Mouse (Mus musculus) liver, embryonic 11.5 days (tissue): ENCODE data around the gene Ednra. TPM values are rescaled to one million over a fixed set of nuclear protein-coding genes. Genes with fewer than 3 reads are reported as not detected.

ENCODE experiments used
- ATAC-seq: fragments of 200-750 bp; cut with Nextera tagmentation; replicated peaks from 2 replicates; pipeline ENCODE4 v1.8.0; 2017; ENCODE audit warnings: moderate number of reproducible peaks, mild to moderate bottlenecking, moderate TSS enrichment, moderate library complexity; ENCODE audit not compliant: low FRiP score
- DNase-seq: peaks from one replicate; pipeline ENCODE4 v3.0.0-alpha.2; 2017; ENCODE audit warnings: low spot score
- H3K27ac ChIP-seq: fragments of 300-500 bp; sonication (generic); 2 replicates; pipeline ENCODE4 v1.5.1; 2014; ENCODE audit warnings: mild to moderate bottlenecking, low read depth, low read length, control low read depth
- H3K27me3 ChIP-seq: fragments of 300-500 bp; sonication (generic); replicated peaks from 2 replicates; pipeline ENCODE4 v1.6.1; 2014; ENCODE audit warnings: low read length, mixed read lengths; ENCODE audit not compliant: control insufficient read depth, insufficient read depth
- H3K36me3 ChIP-seq: fragments of 300-500 bp; sonication (generic); 2 replicates; pipeline ENCODE4 v1.6.1; 2014; ENCODE audit warnings: mild to moderate bottlenecking, low read length, moderate library complexity, mixed read lengths; ENCODE audit not compliant: control insufficient read depth, insufficient read depth
- H3K4me1 ChIP-seq: fragments of 300-500 bp; sonication (generic); replicated peaks from 2 replicates; pipeline ENCODE4 v1.6.1; 2014; ENCODE audit warnings: low read length, mixed read lengths; ENCODE audit not compliant: control insufficient read depth, insufficient read depth
- H3K4me2 ChIP-seq: fragments of 300-500 bp; sonication (generic); 2 replicates; pipeline ENCODE4 v1.6.1; 2014; ENCODE audit warnings: mild to moderate bottlenecking, control low read depth, moderate library complexity
- H3K4me3 ChIP-seq: fragments of 300-500 bp; sonication (generic); 2 replicates; pipeline ENCODE4 v1.5.1; 2014; ENCODE audit warnings: low read depth, low read length, control low read depth
- H3K9ac ChIP-seq: fragments of 300-500 bp; sonication (generic); 2 replicates; pipeline ENCODE4 v1.6.1; 2014; ENCODE audit warnings: low read depth, low read length, control low read depth
- H3K9me3 ChIP-seq: fragments of 300-500 bp; sonication (generic); 2 replicates; pipeline ENCODE4 v1.6.1; 2016; ENCODE audit warnings: low read length, inconsistent platforms, mixed read lengths; ENCODE audit not compliant: control insufficient read depth
- WGBS: fragments of 180-500 bp; shearing (Covaris S2); extraction: QIAGEN DNeasy Blood & Tissue Kit; methylation state at CpG from one replicate; pipeline ENCODE4 v1.1.7; 2014; 5-methylcytosine and 5-hydroxymethylcytosine counted together
- polyA plus RNA-seq: library from polyadenylated mRNA; unstranded; fragments of >200 nt; fragmentation: Nextera tagmentation; extraction: Ambion mirVana; gene quantifications from 2 replicates; pipeline ENCODE4 v1.2.1, GENCODE M21; 2014

The Ednra gene
- polyA plus RNA-seq, 1 experiment from 2014 or later, result 8.1 TPM

DNA sequence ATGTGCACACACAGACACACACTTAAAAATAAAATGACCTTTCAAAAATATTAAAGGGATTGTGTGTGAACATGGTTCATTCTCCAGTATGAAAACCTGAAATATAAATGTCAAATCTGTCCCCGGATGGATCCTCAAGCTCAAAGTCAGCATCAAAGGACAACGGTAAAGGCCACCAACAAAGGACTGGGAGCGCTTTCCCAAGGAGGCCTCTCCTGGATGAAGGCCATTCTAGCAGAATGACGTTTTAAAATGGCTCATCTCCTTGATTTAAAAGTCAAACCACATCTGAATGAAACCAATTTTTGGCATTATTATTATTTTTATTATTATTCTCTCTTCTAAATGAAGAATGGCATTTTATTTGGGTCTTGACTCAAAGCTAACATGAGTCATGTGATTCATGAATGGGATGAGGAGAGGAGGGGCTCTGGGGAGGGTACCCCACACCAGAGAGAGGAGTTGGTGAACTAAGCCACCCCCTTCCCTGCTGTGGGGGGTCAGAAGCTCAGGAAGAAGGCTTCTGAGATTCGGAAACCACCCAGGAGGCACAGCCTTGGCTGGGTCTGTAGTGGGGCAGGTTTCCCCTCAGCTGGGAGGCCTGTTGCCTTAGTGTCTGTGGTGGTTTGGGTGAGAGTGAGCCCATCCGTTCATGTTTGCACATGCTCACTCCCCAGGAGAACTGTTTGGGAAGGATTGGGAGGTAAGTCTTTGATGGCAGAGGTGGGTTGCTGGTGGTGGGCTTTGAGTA, 40.7 kb downstream of the Ednra start:
- Histone ChIP-seq H3K9me3 (no peaks in the 10 kb centered on the region), H3K36me3 (no peaks in the 10 kb centered on the region), H3K4me2 (no peak overlapping the region), H3K4me1 (no peaks in the 10 kb centered on the region; the same call in none of the 2 replicates), H3K4me3 (no peak overlapping the region), H3K27ac (no peak overlapping the region), H3K9ac (no peak overlapping the region), H3K27me3 (no peaks in the 10 kb centered on the region)
- ATAC-seq, result no peak
- 83% methylated on average over 6 of the region's 6 CpGs for WGBS
- DNase-seq, result no peak

DNA sequence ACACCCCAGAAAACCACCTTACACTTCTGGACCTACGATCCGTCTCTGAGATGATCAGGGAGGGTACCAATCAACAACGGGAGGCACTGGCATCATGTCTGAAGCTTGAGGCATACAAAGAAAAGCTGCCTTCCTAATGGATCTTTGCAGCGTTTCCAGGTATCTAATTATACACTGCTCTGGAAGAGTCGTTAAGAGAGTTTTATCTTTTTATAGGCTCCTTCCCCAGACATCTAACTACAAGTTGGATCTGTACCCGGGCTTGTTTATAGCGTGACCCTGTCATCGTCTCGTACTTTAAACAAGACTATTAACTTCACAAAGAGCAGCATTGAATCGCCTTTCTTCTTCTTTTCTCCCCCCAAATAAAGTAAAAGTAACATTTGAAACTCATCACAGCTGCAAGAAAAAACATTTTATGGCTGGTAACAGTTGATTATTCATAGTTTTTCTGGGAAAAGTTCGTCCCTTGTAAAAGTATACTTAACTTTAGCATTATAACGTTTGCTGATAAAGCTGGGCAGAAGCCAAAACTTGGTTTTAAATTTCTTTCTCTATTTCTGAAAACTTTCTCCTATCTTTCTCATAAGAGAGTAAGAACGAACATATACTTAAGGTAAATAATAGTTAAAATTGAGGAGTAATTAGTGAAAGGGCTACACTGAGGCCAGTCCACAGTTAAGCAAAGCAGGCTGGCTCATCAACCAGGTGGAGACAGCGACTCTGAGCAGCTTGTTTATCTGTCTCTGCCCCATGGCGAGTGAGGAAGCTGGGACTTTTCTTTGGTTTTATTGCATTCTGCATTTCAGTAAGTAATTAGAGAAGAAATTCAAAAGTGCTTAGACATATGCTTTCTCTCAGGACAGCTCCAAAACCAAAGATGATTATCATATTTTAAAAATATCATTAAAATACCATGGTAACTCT, 42.0 kb downstream of the Ednra start:
- Histone ChIP-seq H3K27me3 (no peaks in the 10 kb centered on the region), H3K9me3 (no peaks in the 10 kb centered on the region), H3K27ac (no peak overlapping the region), H3K36me3 (no peaks in the 10 kb centered on the region), H3K4me2 (no peak overlapping the region), H3K9ac (no peak overlapping the region), H3K4me3 (no peak overlapping the region), H3K4me1 (no peaks in the 10 kb centered on the region; the same call in none of the 2 replicates)
- ATAC-seq, result no peak
- DNase-seq, result no peak
- WGBS, result 51% methylated on average over 15 of the region's 15 CpGs

DNA sequence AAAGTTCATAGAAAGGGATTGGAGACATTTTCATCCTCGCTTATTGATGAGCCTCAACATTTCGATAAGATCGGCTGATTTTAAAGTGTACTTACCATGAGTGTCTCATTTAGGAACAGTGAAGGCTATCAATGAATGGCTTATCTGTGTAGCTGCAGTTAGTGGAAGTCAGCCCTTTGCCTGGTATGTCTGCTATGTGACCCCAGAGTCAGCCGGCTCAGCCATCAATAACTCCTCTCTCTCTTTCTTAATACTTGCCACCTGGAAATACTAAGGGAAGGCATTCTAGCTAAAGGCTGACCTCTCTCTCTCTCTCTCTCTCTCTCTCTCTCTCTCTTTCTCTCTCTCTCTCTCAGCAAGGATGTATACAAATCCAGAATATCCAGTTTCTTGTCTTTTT, 52.2 kb downstream of the Ednra start:
- no peak overlapping the region for H3K9ac ChIP-seq
- ATAC-seq (no peak), DNase-seq (no peak)
- H3K4me3 ChIP-seq, result no peak overlapping the region
- no peaks in the 10 kb centered on the region for H3K4me1 ChIP-seq
- no peak overlapping the region for H3K27ac ChIP-seq
- H3K36me3 ChIP-seq, result no peaks in the 10 kb centered on the region
- 76% methylated on average over 4 of the region's 4 CpGs for WGBS
- no peaks in the 10 kb centered on the region for H3K9me3 ChIP-seq
- H3K27me3 ChIP-seq, result no peaks in the 10 kb centered on the region
- no peak overlapping the region for H3K4me2 ChIP-seq

DNA sequence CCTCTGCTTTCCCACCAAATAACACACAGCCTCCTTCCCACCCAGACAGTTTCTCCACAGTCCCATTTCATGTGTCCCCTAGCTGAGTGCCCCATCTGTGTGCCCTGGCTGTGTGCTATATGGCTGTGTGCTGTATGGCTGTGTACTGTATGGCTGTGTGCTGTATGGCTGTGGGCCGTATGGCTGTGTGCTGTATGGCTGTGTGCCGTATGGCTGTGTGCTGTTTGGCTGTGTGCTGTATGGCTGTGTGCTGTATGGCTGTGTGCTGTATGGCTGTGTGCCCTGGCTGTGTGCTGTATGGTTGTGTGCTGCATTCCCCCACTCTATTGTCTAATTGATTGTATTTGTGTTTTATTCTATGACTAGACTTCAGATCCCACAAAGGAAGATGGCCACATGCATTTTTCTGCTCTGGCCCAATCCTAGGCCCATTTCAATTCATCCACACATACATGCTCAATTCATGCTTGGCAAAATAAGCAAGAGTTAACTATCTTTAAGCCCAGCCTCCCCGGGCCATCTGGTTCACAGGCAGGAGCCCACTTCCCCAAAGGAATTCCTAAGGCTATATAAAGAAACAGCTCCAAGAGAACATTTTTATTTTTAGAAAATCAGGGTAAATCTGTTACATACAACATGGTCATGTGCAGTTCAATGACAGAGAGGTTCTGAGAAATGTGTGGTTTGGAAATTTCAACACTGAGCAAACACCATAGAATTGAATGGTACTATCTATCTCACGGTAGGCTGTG, 53.5 kb downstream of the Ednra start:
- H3K9me3 ChIP-seq, result no peaks in the 10 kb centered on the region
- 88% methylated on average over 4 of the region's 4 CpGs for WGBS
- DNase-seq, result no peak
- no peaks in the 10 kb centered on the region for H3K36me3 ChIP-seq
- no peaks in the 10 kb centered on the region for H3K27me3 ChIP-seq
- H3K4me1 ChIP-seq, result no peaks in the 10 kb centered on the region
- no peak overlapping the region for H3K27ac ChIP-seq
- no peak overlapping the region for H3K9ac ChIP-seq
- ATAC-seq, result no peak
- H3K4me3 ChIP-seq, result no peak overlapping the region
- no peak overlapping the region for H3K4me2 ChIP-seq

DNA sequence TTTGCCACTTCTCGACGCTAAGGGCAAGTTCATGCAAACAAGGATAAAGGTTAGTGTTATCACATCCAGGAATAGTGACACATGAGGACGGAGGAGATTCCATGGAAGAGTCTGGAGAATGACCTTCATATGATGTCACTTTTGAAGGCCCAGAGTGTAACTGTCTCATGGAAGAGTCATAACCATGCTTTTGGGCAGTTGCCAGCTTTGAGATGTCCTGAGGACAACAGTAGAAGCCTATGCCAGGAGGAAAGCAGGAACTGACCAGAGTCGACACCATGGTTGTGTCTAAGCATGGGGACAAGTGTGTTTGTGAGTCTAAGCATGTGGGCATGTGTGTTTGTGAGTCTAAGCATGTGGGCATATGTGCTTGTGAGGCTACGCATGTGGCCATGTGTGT, 56.3 kb downstream of the Ednra start:
- H3K9ac ChIP-seq, result no peak overlapping the region
- ATAC-seq (no peak), DNase-seq (no peak)
- H3K4me3 ChIP-seq, result no peak overlapping the region
- no peaks in the 10 kb centered on the region for H3K36me3 ChIP-seq
- no peak overlapping the region for H3K4me2 ChIP-seq
- 85% methylated on average over 5 of the region's 5 CpGs for WGBS
- H3K9me3 ChIP-seq, result no peaks in the 10 kb centered on the region
- H3K27ac ChIP-seq, result no peak overlapping the region
- H3K4me1 ChIP-seq, result no peaks in the 10 kb centered on the region
- no peaks in the 10 kb centered on the region for H3K27me3 ChIP-seq

DNA sequence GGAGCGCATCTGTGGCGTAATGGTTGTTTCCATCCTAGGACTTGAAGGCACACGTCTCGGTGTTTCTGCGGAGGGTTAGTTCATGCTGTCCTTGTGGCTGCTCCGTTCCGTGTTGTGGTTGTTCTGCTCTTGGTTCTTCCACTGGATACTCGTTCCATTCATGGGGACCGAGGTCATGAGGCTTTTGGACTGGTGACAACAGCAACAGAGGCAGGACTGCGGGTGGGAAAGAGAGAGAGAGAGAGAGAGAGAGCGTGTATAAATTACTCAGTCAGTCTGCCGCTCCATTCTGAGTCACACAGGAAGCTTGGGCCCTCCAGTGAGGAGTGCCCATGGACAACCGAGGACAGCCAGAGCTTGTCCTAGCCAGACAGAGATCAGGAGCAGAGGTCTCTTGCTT, 59.4 kb downstream of the Ednra start:
- no peak overlapping the region for H3K27ac ChIP-seq
- DNase-seq, result no peak
- H3K4me2 ChIP-seq, result no peak overlapping the region
- 92% methylated on average over 13 of the region's 13 CpGs for WGBS
- no peak overlapping the region for H3K9ac ChIP-seq
- H3K36me3 ChIP-seq, result no peaks in the 10 kb centered on the region
- no peaks in the 10 kb centered on the region for H3K9me3 ChIP-seq
- no peaks in the 10 kb centered on the region for H3K4me1 ChIP-seq
- H3K4me3 ChIP-seq, result no peak overlapping the region
- ATAC-seq, result no peak
- no peaks in the 10 kb centered on the region for H3K27me3 ChIP-seq

DNA sequence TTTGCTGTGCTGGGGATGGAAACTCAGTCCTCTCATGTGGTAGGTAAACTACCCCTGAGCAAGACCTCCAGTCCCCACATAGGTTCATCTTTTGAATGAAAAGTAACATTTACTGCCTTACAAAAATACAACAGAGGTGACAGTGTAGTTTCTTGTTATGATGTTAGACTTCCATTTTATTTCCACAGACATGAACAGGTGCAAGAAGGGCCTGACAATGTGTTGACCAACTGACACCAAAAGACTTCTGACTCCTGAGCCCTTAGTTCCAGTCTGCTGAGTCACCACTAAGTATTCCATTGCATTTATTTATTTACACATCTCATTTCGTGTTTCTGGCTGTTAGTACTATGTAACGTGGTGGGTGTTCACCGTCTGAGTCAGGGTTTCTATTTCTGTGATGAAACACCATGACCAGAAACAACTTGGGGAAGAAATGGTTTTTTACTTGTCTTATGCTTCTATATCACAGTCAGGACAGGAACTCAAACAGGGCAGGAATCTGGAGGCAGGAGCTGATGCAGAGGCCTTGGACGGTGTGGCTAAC, 64.7 kb downstream of the Ednra start:
- no peak for ATAC-seq
- H3K4me2 ChIP-seq, result no peak overlapping the region
- 81% methylated on average over 4 of the region's 4 CpGs for WGBS

DNA sequence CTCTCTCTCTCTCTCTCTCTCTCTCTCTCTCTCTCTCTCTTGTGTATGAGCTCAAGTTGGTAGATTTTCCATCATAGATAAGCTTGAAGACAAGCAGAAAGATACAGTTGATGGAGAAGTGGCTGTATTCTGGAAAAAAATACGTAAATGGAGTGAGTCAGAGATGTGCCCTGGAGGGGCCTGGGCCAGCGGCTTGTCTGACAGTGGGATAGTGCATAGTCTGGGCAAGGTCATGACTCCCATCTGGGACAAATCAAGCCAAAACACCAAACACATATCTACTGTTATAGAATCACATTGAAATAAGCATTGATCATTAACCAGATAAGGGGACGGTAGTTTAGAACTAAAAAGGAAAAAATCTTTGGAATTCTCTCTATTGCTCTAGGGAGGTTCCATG, 65.9 kb downstream of the Ednra start:
- 50% methylated on average over 3 of the region's 3 CpGs for WGBS

More for the DNA sequence above, 64.7 kb downstream of the Ednra start:
- Histone ChIP-seq H3K9ac (no peak overlapping the region), H3K4me1 (no peaks in the 10 kb centered on the region), H3K36me3 (no peaks in the 10 kb centered on the region), H3K27ac (no peak overlapping the region), H3K4me3 (no peak overlapping the region), H3K9me3 (no peaks in the 10 kb centered on the region), H3K27me3 (no peaks in the 10 kb centered on the region)
- DNase-seq, result no peak

More for the DNA sequence above, 65.9 kb downstream of the Ednra start:
- ATAC-seq (no peak), DNase-seq (no peak)
- Histone ChIP-seq H3K27ac (no peak overlapping the region), H3K4me3 (no peak overlapping the region), H3K4me1 (no peaks in the 10 kb centered on the region), H3K27me3 (no peaks in the 10 kb centered on the region), H3K9ac (no peak overlapping the region), H3K9me3 (no peaks in the 10 kb centered on the region), H3K4me2 (no peak overlapping the region), H3K36me3 (no peaks in the 10 kb centered on the region)
